In the genomic region with DNA sequence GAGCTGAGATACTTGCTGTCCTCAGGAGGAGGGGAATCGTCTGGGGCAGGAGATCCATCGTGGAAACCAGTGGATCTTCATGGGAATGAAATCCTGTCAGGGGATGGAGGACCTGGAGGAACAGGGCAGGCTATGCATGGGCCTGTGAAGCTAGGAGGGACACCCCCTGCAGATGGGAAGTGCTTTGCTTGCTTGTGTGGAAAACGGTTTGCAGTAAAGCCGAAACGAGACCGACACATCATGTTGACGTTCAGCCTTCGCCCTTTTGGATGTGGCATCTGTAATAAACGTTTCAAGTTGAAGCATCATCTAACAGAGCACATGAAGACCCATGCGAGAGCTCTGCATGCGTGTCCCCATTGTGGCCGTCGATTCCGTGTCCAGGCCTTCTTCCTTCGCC, we compare ENCODE assay signal across 13 mouse cellular contexts. TPM values are rescaled to one million over a fixed set of nuclear protein-coding genes. Genes with fewer than 3 reads are reported as not detected.
DNase-seq lines count a peak whose midpoint lies in the region; ATAC-seq and TF ChIP-seq lines count a peak whose summit lies in the region.
"Had no signal": no experiment of that assay in that cellular context is flagged by ENCODE, and none has a peak within 500 bp of the region (broad histone marks: within the 10 kb centered on the region; RNA-seq: fewer than 3 reads in every experiment).

No protein-coding gene starts in this region.

- H3K9ac ChIP-seq in intestine, embryonic 15.5 days = no peak overlapping the region
- H3K9ac ChIP-seq in intestine, postnatal 0 days (ENCODE audit: low read depth, low read length) = no peak overlapping the region
- no peak overlapping the region for H3K9ac ChIP-seq in forebrain, embryonic 11.5 days (ENCODE audit: low read length)
- 0 out of 2 replicates have a peak overlapping the region, but pooled peaks have one; percentile 14 for H3K9ac ChIP-seq in limb, embryonic 15.5 days

- H3K27ac ChIP-seq in intestine, embryonic 15.5 days = no peak overlapping the region
- H3K27ac ChIP-seq in intestine, postnatal 0 days (ENCODE audit: low read depth, low read length) = no peak overlapping the region
- no peak overlapping the region for H3K27ac ChIP-seq in forebrain, embryonic 11.5 days (ENCODE audit: low read depth, low read length)
- H3K27ac ChIP-seq in limb, embryonic 15.5 days = no peak overlapping the region

- no peaks in the 10 kb centered on the region for H3K27me3 ChIP-seq in intestine, embryonic 15.5 days (replicated peaks)
- no peaks in the 10 kb centered on the region for H3K27me3 ChIP-seq in intestine, postnatal 0 days (replicated peaks; ENCODE audit: control insufficient read depth, insufficient read depth, low read length)
- no peaks in the 10 kb centered on the region for H3K27me3 ChIP-seq in E14TG2a.4 (ENCODE audit: insufficient read depth, low read length)
- H3K27me3 ChIP-seq in forebrain, embryonic 11.5 days (ENCODE audit: control insufficient read depth, insufficient read depth, low read length) = no peaks in the 10 kb centered on the region
- H3K27me3 ChIP-seq in limb, embryonic 15.5 days = no peaks in the 10 kb centered on the region

- H3K36me3 ChIP-seq in intestine, embryonic 15.5 days = peaks cover 16% of the 10 kb centered on the region; the same call in 1 of the 2 replicates
- H3K36me3 ChIP-seq in intestine, postnatal 0 days (ENCODE audit: control insufficient read depth, insufficient read depth) = peaks cover 30% of the 10 kb centered on the region
- peaks cover 56% of the 10 kb centered on the region for H3K36me3 ChIP-seq in E14TG2a.4 (ENCODE audit: insufficient read depth, low read length)
- H3K36me3 ChIP-seq in forebrain, embryonic 11.5 days (ENCODE audit: control insufficient read depth, insufficient read depth, low read length) = peaks cover 10% of the 10 kb centered on the region; the same call in 1 of the 2 replicates
- H3K36me3 ChIP-seq in limb, embryonic 15.5 days = peaks cover 45% of the 10 kb centered on the region

- TF ChIP-seq CTCF in intestine, postnatal 0 days (IDR thresholded peaks at IDR 0.05; ENCODE audit: low read depth) = no peak
- TF ChIP-seq CTCF in E14TG2a.4 (conservative IDR thresholded peaks at IDR 0.05; ENCODE audit: low read length) = no peak

- peak; percentile 40 for DNase-seq in forebrain, embryonic 11.5 days (ENCODE audit: low spot score)
- DNase-seq in frontal cortex, postnatal 25 days (ENCODE audit: low spot score in 2 of 2) = no peak
- no peak for DNase-seq in adrenal gland, adult (ENCODE audit: inconsistent age in 2 of 2, low spot score in 1 of 2)
- no peak for DNase-seq in embryo, embryonic 9.5 days (ENCODE audit: extremely low spot score)
- DNase-seq: embryo, embryonic 11 days; gastrocnemius, postnatal 36 days; kidney, postnatal 10 days; right cerebral cortex, postnatal 25 days; thymus, postnatal 25 days had no signal

- no peaks in the 10 kb centered on the region for H3K9me3 ChIP-seq in intestine, embryonic 15.5 days
- H3K9me3 ChIP-seq in intestine, postnatal 0 days (ENCODE audit: control insufficient read depth) = no peaks in the 10 kb centered on the region
- no peaks in the 10 kb centered on the region for H3K9me3 ChIP-seq in E14TG2a.4 (ENCODE audit: low read length)
- H3K9me3 ChIP-seq in forebrain, embryonic 11.5 days (ENCODE audit: control insufficient read depth, low read length) = no peaks in the 10 kb centered on the region
- H3K9me3 ChIP-seq in limb, embryonic 15.5 days = no peaks in the 10 kb centered on the region

- peak overlapping the region; percentile 88; the same call in 1 of the 2 replicates for H3K4me2 ChIP-seq in intestine, embryonic 15.5 days (replicated peaks)
- no peak overlapping the region for H3K4me2 ChIP-seq in intestine, postnatal 0 days (replicated peaks; ENCODE audit: low read depth)
- no peak overlapping the region for H3K4me2 ChIP-seq in forebrain, embryonic 11.5 days (ENCODE audit: low read depth, low read length, severe bottlenecking)
- H3K4me2 ChIP-seq in limb, embryonic 15.5 days = peak overlapping the region; percentile 82; the same call in 1 of the 2 replicates

- no peak for ATAC-seq in intestine, embryonic 15.5 days
- ATAC-seq in intestine, postnatal 0 days = no peak
- no peak for ATAC-seq in forebrain, embryonic 11.5 days (replicated peaks; ENCODE audit: low FRiP score)
- ATAC-seq in limb, embryonic 15.5 days (ENCODE audit: insufficient number of reproducible peaks, low FRiP score, low TSS enrichment, low read depth) = no peak

- H3K4me1 ChIP-seq in intestine, embryonic 15.5 days (replicated peaks) = peaks cover 33% of the 10 kb centered on the region
- H3K4me1 ChIP-seq in intestine, postnatal 0 days (replicated peaks; ENCODE audit: control insufficient read depth, insufficient read depth, low read length) = peaks cover 8% of the 10 kb centered on the region; the same call in 1 of the 2 replicates
- H3K4me1 ChIP-seq in E14TG2a.4 (replicated peaks; ENCODE audit: low read depth, low read length) = peaks cover 63% of the 10 kb centered on the region
- peaks cover 5% of the 10 kb centered on the region; the same call in 1 of the 2 replicates for H3K4me1 ChIP-seq in forebrain, embryonic 11.5 days (replicated peaks; ENCODE audit: control insufficient read depth, insufficient read depth, low read length)
- H3K4me1 ChIP-seq in limb, embryonic 15.5 days = peaks cover 44% of the 10 kb centered on the region

- WGBS in intestine, embryonic 15.5 days = 93% methylated on average over 15 of the region's 15 CpGs
- 91% methylated on average over 15 of the region's 15 CpGs for WGBS in intestine, postnatal 0 days
- WGBS in forebrain, embryonic 11.5 days = 92% methylated on average over 15 of the region's 15 CpGs
- 95% methylated on average over 15 of the region's 15 CpGs for WGBS in limb, embryonic 15.5 days

- no peak overlapping the region for H3K4me3 ChIP-seq in intestine, embryonic 15.5 days (replicated peaks)
- no peak overlapping the region for H3K4me3 ChIP-seq in intestine, postnatal 0 days (ENCODE audit: low read depth, low read length)
- H3K4me3 ChIP-seq in E14TG2a.4 (replicated peaks; ENCODE audit: low read length) = peak overlapping the region; percentile 95
- H3K4me3 ChIP-seq in forebrain, embryonic 11.5 days (ENCODE audit: low read depth, low read length) = no peak overlapping the region
- H3K4me3 ChIP-seq in limb, embryonic 15.5 days = no peak overlapping the region

RNA-seq across cellular contexts. Expression of a gene that starts 1.6 kb away (rescaled TPM):
- 14.0 and 14.2 TPM in 2 replicates for polyA plus RNA-seq in intestine, embryonic 15.5 days (2015; fragmentation: Nextera tagmentation; extraction: Ambion mirVana)
- 6.5 and 6.7 TPM in 2 replicates for polyA plus RNA-seq in intestine, postnatal 0 days (2015; fragmentation: Nextera tagmentation; extraction: Ambion mirVana)
- 13.7 and 13.9 TPM in 2 replicates for polyA plus RNA-seq in forebrain, embryonic 11.5 days (2014; fragmentation: Nextera tagmentation; extraction: Ambion mirVana)
- 13.5 and 14.1 TPM in 2 replicates for polyA plus RNA-seq in limb, embryonic 15.5 days (2015; fragmentation: Nextera tagmentation; extraction: Ambion mirVana)

RNA-seq across cellular contexts. Expression of a gene that starts 33.5 kb away (rescaled TPM):
- polyA plus RNA-seq in intestine, embryonic 15.5 days (2015; fragmentation: Nextera tagmentation; extraction: Ambion mirVana) = 1.2 and 1.6 TPM in 2 replicates
- 0.35 and 0.39 TPM in 2 replicates for polyA plus RNA-seq in intestine, postnatal 0 days (2015; fragmentation: Nextera tagmentation; extraction: Ambion mirVana)
- polyA plus RNA-seq in forebrain, embryonic 11.5 days (2014; fragmentation: Nextera tagmentation; extraction: Ambion mirVana) = 3.2 and 4.2 TPM in 2 replicates
- 1.6 and 1.9 TPM in 2 replicates for polyA plus RNA-seq in limb, embryonic 15.5 days (2015; fragmentation: Nextera tagmentation; extraction: Ambion mirVana)

RNA-seq across cellular contexts. Expression of a gene that starts 35.2 kb away (rescaled TPM):
- polyA plus RNA-seq in intestine, embryonic 15.5 days (2015; fragmentation: Nextera tagmentation; extraction: Ambion mirVana) = 246 and 261 TPM in 2 replicates
- polyA plus RNA-seq in intestine, postnatal 0 days (2015; fragmentation: Nextera tagmentation; extraction: Ambion mirVana) = 287 and 304 TPM in 2 replicates
- polyA plus RNA-seq in forebrain, embryonic 11.5 days (2014; fragmentation: Nextera tagmentation; extraction: Ambion mirVana) = 141 and 154 TPM in 2 replicates
- polyA plus RNA-seq in limb, embryonic 15.5 days (2015; fragmentation: Nextera tagmentation; extraction: Ambion mirVana) = 158 and 172 TPM in 2 replicates

RNA-seq across cellular contexts. Expression of a gene that starts 41.7 kb away (rescaled TPM):
- polyA plus RNA-seq in intestine, embryonic 15.5 days (2015; fragmentation: Nextera tagmentation; extraction: Ambion mirVana) = 6.6 and 6.9 TPM in 2 replicates
- polyA plus RNA-seq in intestine, postnatal 0 days (2015; fragmentation: Nextera tagmentation; extraction: Ambion mirVana) = 11.2 and 11.6 TPM in 2 replicates
- 4.5 and 4.9 TPM in 2 replicates for polyA plus RNA-seq in forebrain, embryonic 11.5 days (2014; fragmentation: Nextera tagmentation; extraction: Ambion mirVana)
- polyA plus RNA-seq in limb, embryonic 15.5 days (2015; fragmentation: Nextera tagmentation; extraction: Ambion mirVana) = 11.4 and 13.0 TPM in 2 replicates

RNA-seq across cellular contexts. Expression of a gene that starts 54.3 kb away (rescaled TPM):
- 7.3 and 8.1 TPM in 2 replicates for polyA plus RNA-seq in intestine, embryonic 15.5 days (2015; fragmentation: Nextera tagmentation; extraction: Ambion mirVana)
- polyA plus RNA-seq in intestine, postnatal 0 days (2015; fragmentation: Nextera tagmentation; extraction: Ambion mirVana) = 18.1 and 18.2 TPM in 2 replicates
- polyA plus RNA-seq in forebrain, embryonic 11.5 days (2014; fragmentation: Nextera tagmentation; extraction: Ambion mirVana) = 6.6 and 7.6 TPM in 2 replicates
- 4.0 and 5.5 TPM in 2 replicates for polyA plus RNA-seq in limb, embryonic 15.5 days (2015; fragmentation: Nextera tagmentation; extraction: Ambion mirVana)

Comparison
In these comparisons a context has a peak if more than half of its experiments do, and no peak if none do; other contexts are left out.
1. H3K4me2 ChIP-seq: peak in intestine, embryonic 15.5 days (single experiment) and limb, embryonic 15.5 days (single experiment); none in intestine, postnatal 0 days (single experiment) and forebrain, embryonic 11.5 days (single experiment).